Mouse (Mus musculus): ENCODE measurements around the gene Rpusd3. TPM values are rescaled to one million over a fixed set of nuclear protein-coding genes. Genes with fewer than 3 reads are reported as not detected.
A peak's percentile ranks its signal among the peaks of the same experiment; 100 is the strongest.

Rpusd3 gene
- polyA plus RNA-seq, 1 experiment from 2014 or later, result 20.3 TPM

DNA sequence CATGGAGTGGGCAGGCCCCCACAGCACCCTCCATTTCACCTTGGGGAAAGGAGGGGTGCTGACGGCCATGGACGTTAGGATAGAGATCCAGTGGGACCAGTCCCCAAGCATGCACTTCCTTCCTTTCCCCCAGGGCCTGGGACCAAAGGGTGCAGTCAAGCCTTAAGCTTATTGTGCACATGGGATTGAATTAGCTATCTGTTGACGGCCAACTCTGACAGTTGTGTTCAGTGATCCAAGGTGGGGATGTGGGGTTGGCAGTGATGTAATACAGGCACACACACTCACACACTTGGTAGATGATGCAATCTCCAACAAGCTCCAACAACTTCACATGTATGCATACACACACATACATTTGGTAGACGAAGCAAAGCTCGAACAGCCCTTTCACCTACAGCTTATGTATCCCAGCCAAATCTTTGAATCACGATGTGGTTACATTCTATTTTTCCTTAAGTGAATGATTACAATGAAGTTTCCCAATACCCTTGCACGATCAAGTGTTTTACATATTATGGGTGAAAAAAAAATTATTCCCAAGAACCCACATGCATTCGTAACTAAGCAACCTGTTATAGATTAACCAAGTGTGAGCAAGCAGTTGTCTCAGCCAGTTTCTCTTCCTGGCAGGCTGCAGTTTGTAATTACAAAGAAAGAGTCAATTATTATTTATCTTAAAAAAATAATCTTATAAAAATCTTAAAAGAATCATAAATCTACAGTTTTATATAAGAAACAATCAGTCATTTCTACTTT is 25.2 kb upstream of the Rpusd3 start:
- no peak for ATAC-seq
- no peak overlapping the region for H3K27ac ChIP-seq (ENCODE audit: low read length)
- H3K9me3 ChIP-seq (replicated peaks; ENCODE audit: control insufficient read depth, low read length, poor library complexity, severe bottlenecking), result no peaks in the 10 kb centered on the region
- no peak overlapping the region for H3K4me2 ChIP-seq (ENCODE audit: low read length)
- peaks cover 11% of the 10 kb centered on the region for H3K4me1 ChIP-seq (ENCODE audit: control insufficient read depth, insufficient read depth, low read length)
- H3K4me3 ChIP-seq (ENCODE audit: low read depth, low read length), result no peak overlapping the region
- no peak overlapping the region for H3K9ac ChIP-seq (ENCODE audit: low read depth, low read length)
- H3K27me3 ChIP-seq (ENCODE audit: control insufficient read depth, insufficient read depth, low read depth, low read length), result no peaks in the 10 kb centered on the region
- H3K36me3 ChIP-seq (ENCODE audit: control insufficient read depth, insufficient read depth, low read length), result peaks cover 16% of the 10 kb centered on the region
- WGBS, result 91% methylated on average over 7 of the region's 8 CpGs

DNA sequence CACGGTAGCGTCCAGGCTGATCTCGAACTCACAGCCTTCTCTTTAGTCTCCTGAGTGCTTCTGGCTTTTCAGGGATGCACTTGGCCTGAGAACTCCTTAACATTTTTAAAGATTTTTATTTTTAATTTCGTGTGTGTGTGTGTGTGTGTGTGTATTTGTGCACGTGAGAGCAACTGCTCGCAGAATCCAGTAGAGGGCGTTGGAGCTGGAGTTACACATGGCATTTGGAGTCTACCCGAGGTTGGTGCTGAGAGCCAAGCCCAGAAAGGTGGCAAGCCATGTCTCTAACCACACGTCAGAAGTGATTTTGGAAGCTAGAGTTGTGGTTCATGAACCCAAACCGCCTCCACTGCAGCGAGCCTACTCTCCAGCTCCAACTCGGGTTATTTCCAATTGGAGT is 24.0 kb upstream of the Rpusd3 start:
- H3K36me3 ChIP-seq (ENCODE audit: control insufficient read depth, insufficient read depth, low read length), result peaks cover 10% of the 10 kb centered on the region
- no peak overlapping the region; the same call in 1 of the 2 replicates for H3K27ac ChIP-seq (ENCODE audit: low read length)
- H3K27me3 ChIP-seq (ENCODE audit: control insufficient read depth, insufficient read depth, low read depth, low read length), result no peaks in the 10 kb centered on the region
- peak overlapping the region; percentile 71 for H3K4me3 ChIP-seq (ENCODE audit: low read depth, low read length)
- peak overlapping the region; percentile 92 for H3K9ac ChIP-seq (ENCODE audit: low read depth, low read length)
- no peaks in the 10 kb centered on the region for H3K9me3 ChIP-seq (replicated peaks; ENCODE audit: control insufficient read depth, low read length, poor library complexity, severe bottlenecking)
- 46% methylated on average over 12 of the region's 12 CpGs for WGBS
- peak overlapping the region; percentile 76 for H3K4me2 ChIP-seq (ENCODE audit: low read length)
- no peak for ATAC-seq
- H3K4me1 ChIP-seq (ENCODE audit: control insufficient read depth, insufficient read depth, low read length), result peaks cover 11% of the 10 kb centered on the region

DNA sequence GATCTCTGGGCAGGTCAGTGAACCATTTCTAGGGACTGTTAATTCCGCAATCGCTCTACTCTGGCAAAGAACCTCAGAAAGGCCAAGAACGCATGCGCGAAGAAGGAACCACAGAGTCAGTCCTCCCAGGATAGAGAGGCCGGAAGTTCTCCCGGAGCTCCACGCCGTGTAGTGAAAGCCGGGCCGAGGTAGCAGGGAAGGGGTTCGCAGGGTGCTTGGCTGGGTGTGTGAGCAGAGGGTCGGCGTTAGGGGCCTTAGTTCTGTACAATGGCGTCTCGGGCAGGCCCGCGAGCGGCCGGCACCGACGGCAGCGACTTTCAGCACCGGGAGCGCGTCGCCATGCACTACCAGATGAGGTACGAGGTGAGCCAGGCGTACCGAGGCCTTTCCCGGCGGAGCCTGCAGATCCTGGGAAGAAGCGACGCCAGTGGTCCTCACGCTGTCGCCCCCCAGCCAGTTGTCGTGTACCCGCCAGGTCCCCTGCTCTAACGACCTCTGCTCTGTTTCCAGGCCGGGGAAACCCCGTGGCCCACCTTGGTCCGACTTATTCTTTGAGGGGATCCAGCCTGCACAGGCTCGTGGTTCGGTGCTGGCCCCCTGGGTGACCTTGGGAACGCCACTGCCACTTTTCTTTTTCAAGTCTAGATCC is 23.4 kb upstream of the Rpusd3 start, which contains the start of gene Jagn1:
Gene Jagn1 (plus strand): TSS at position 128 of the 649 bp plus-strand sequence.
- no peaks in the 10 kb centered on the region for H3K27me3 ChIP-seq (ENCODE audit: control insufficient read depth, insufficient read depth, low read depth, low read length)
- peak within 1 kb of the TSS; percentile 92 for H3K9ac ChIP-seq (ENCODE audit: low read depth, low read length)
- peaks cover 11% of the 10 kb centered on the region for H3K4me1 ChIP-seq (ENCODE audit: control insufficient read depth, insufficient read depth, low read length)
- no peaks in the 10 kb centered on the region for H3K9me3 ChIP-seq (replicated peaks; ENCODE audit: control insufficient read depth, low read length, poor library complexity, severe bottlenecking)
- peak within 1 kb of the TSS; percentile 76 for H3K27ac ChIP-seq (ENCODE audit: low read length)
- peaks cover 5% of the 10 kb centered on the region for H3K36me3 ChIP-seq (ENCODE audit: control insufficient read depth, insufficient read depth, low read length)
- WGBS, result under 1% methylated on average over 44 of the region's 45 CpGs
- H3K4me3 ChIP-seq (ENCODE audit: low read depth, low read length), result peak within 1 kb of the TSS; percentile 71
- peak; percentile 94 for ATAC-seq
- H3K4me2 ChIP-seq (ENCODE audit: low read length), result peak within 1 kb of the TSS; percentile 76

DNA sequence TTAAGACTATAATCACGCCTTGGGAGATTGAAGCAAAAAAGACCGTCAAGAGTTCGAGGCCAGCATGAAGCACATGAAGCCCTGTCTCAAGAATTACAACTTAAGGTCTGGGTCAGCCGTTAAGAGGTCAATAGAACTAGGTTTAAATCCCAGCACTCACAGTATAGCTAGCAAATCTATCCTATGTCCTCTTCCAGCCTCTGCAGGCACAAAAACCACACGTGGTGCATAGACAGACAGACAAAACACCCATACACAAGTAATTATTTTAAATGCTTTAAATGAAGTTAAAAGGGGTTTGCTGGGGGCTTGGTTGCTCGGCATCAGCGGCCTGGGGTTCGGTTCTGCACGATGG is 22.9 kb upstream of the Rpusd3 start:
- peak overlapping the region; percentile 92 for H3K9ac ChIP-seq (ENCODE audit: low read depth, low read length)
- peak; percentile 69 for ATAC-seq
- H3K9me3 ChIP-seq (replicated peaks; ENCODE audit: control insufficient read depth, low read length, poor library complexity, severe bottlenecking), result no peaks in the 10 kb centered on the region
- peaks cover 11% of the 10 kb centered on the region for H3K4me1 ChIP-seq (ENCODE audit: control insufficient read depth, insufficient read depth, low read length)
- H3K36me3 ChIP-seq (ENCODE audit: control insufficient read depth, insufficient read depth, low read length), result peaks cover under 1% of the 10 kb centered on the region; the same call in 1 of the 2 replicates
- peak overlapping the region; percentile 71 for H3K4me3 ChIP-seq (ENCODE audit: low read depth, low read length)
- H3K4me2 ChIP-seq (ENCODE audit: low read length), result peak overlapping the region; percentile 76
- H3K27ac ChIP-seq (ENCODE audit: low read length), result peak overlapping the region; percentile 76
- WGBS, result 38% methylated on average over 9 of the region's 9 CpGs
- no peaks in the 10 kb centered on the region for H3K27me3 ChIP-seq (ENCODE audit: control insufficient read depth, insufficient read depth, low read depth, low read length)

DNA sequence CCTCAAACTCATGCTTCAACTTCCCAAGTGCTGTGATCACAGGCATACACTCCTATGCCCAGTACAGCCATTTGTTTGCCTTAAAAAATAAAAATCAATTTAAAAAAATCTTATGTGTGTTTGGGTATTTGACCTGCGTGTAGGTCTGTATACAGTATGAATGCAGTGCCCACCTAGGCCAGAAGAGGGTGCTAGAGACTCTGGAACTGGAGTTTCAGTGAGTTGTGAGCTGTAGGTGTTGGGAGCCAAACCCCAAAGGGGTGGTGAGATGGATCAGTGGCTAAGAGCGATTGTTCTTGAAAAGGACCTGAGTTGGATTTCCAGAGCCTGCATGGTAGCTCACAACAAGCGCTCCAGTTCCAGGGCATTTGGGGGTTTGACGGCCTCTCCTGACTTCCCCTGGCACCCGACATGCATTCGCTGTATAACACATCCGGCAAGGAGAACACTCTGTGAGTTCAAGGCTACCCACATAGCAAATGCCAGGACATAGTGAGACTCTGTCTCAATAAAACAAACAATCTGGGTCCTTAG is 22.1 kb upstream of the Rpusd3 start:
- WGBS, result 53% methylated on average over 7 of the region's 7 CpGs

DNA sequence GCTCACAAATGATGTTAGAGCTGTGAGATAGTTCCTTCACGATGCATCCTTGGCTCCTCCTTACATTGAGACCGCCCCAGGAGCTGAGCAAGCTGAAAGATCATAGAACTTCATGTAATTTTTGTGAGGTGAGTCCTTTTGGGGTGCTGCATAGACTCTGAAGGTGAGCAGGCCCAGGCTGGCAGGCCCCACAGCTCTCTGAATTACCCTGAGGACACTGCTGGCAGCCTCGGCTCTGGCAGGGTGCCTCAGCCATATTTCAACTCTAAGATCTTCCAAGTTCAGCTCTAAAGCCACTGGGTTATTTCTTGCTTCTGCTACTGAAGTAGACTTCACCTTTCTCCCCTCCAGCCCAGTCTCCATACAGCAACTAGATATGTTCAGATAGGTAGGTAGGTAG is 21.5 kb upstream of the Rpusd3 start:
- Histone ChIP-seq H3K4me3 (ENCODE audit: low read depth, low read length) (no peak overlapping the region), H3K9me3 (replicated peaks; ENCODE audit: control insufficient read depth, low read length, poor library complexity, severe bottlenecking) (no peaks in the 10 kb centered on the region), H3K9ac (ENCODE audit: low read depth, low read length) (no peak overlapping the region), H3K36me3 (ENCODE audit: control insufficient read depth, insufficient read depth, low read length) (no peaks in the 10 kb centered on the region), H3K27me3 (ENCODE audit: control insufficient read depth, insufficient read depth, low read depth, low read length) (no peaks in the 10 kb centered on the region), H3K27ac (ENCODE audit: low read length) (no peak overlapping the region), H3K4me2 (ENCODE audit: low read length) (no peak overlapping the region), H3K4me1 (ENCODE audit: control insufficient read depth, insufficient read depth, low read length) (peaks cover 11% of the 10 kb centered on the region)
- no peak for ATAC-seq
- WGBS, result 90% methylated on average over 3 of the region's 3 CpGs

More for the DNA sequence above, 22.1 kb upstream of the Rpusd3 start:
- H3K36me3 ChIP-seq (ENCODE audit: control insufficient read depth, insufficient read depth, low read length), result no peaks in the 10 kb centered on the region
- no peaks in the 10 kb centered on the region for H3K27me3 ChIP-seq (ENCODE audit: control insufficient read depth, insufficient read depth, low read depth, low read length)
- no peak for ATAC-seq
- H3K9ac ChIP-seq (ENCODE audit: low read depth, low read length), result no peak overlapping the region
- H3K9me3 ChIP-seq (replicated peaks; ENCODE audit: control insufficient read depth, low read length, poor library complexity, severe bottlenecking), result no peaks in the 10 kb centered on the region
- no peak overlapping the region for H3K27ac ChIP-seq (ENCODE audit: low read length)
- no peak overlapping the region for H3K4me2 ChIP-seq (ENCODE audit: low read length)
- H3K4me1 ChIP-seq (ENCODE audit: control insufficient read depth, insufficient read depth, low read length), result peaks cover 11% of the 10 kb centered on the region
- H3K4me3 ChIP-seq (ENCODE audit: low read depth, low read length), result no peak overlapping the region

DNA sequence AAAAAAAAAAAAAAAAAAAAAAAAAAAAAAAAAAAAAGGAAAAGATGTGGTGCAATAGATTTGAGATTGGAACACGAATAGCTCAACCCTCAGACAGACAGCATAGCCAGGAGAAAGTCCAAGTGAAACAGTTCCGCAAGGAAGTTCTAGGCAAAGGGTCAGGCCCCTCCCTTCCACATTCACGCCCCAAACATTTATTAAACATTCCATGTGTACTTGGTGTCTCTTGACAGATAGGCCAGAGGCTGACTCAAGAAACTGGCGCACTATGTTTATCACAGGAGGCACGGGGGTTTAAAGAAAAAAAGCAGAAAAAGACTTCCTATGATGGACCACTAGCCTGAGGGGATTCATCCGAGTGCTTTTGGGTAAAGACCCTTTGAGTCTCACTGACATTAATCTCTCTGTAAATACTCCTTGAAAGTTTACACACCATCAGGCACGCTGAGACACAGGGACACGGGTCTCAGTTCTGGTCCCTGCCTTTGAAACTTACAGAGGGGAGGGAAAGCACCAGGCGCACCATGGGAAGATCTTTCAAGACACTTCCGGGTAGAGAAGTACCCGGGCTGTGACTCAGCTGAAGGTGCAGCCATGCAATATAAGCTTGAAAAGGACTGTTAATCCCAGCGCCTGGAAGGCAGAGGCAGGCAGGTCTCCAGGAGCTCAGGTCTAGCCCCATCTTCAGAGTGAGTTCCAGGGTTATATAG is 19.7 kb upstream of the Rpusd3 start:
- H3K9me3 ChIP-seq (replicated peaks; ENCODE audit: control insufficient read depth, low read length, poor library complexity, severe bottlenecking), result no peaks in the 10 kb centered on the region
- H3K9ac ChIP-seq (ENCODE audit: low read depth, low read length), result no peak overlapping the region
- no peak for ATAC-seq
- WGBS, result 64% methylated on average over 12 of the region's 12 CpGs
- H3K4me1 ChIP-seq (ENCODE audit: control insufficient read depth, insufficient read depth, low read length), result peaks cover 11% of the 10 kb centered on the region
- no peaks in the 10 kb centered on the region for H3K27me3 ChIP-seq (ENCODE audit: control insufficient read depth, insufficient read depth, low read depth, low read length)
- H3K36me3 ChIP-seq (ENCODE audit: control insufficient read depth, insufficient read depth, low read length), result no peaks in the 10 kb centered on the region
- no peak overlapping the region for H3K4me2 ChIP-seq (ENCODE audit: low read length)
- no peak overlapping the region for H3K4me3 ChIP-seq (ENCODE audit: low read depth, low read length)
- no peak overlapping the region for H3K27ac ChIP-seq (ENCODE audit: low read length)

DNA sequence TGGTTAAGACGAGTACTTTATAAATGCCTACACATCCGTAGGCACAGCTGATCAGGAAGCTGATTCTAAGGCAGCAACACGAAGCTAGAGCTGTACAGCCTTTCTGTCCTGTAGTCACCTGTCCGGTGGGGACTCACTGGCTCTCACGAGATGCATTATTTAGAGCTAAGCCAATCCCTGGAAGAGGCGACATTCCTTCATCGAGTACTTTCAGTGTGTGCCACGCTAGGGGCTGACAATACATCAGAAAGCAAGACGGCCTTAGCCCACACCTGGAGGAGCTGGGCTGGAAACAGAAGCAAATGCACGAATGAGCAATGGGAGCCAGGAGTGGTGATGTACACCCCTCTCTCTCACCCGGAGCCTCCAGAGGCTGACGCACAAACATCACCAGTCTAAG is 18.0 kb upstream of the Rpusd3 start:
- no peak for ATAC-seq
- Histone ChIP-seq H3K4me2 (ENCODE audit: low read length) (no peak overlapping the region), H3K27me3 (ENCODE audit: control insufficient read depth, insufficient read depth, low read depth, low read length) (no peaks in the 10 kb centered on the region), H3K4me1 (ENCODE audit: control insufficient read depth, insufficient read depth, low read length) (peaks cover 3% of the 10 kb centered on the region), H3K36me3 (ENCODE audit: control insufficient read depth, insufficient read depth, low read length) (no peaks in the 10 kb centered on the region), H3K9ac (ENCODE audit: low read depth, low read length) (no peak overlapping the region), H3K27ac (ENCODE audit: low read length) (no peak overlapping the region), H3K9me3 (replicated peaks; ENCODE audit: control insufficient read depth, low read length, poor library complexity, severe bottlenecking) (no peaks in the 10 kb centered on the region), H3K4me3 (ENCODE audit: low read depth, low read length) (no peak overlapping the region)
- 78% methylated on average over 12 of the region's 12 CpGs for WGBS
